Mouse (Mus musculus) embryonic facial prominence, embryonic 15.5 days (tissue): ENCODE results near the gene Csnk2b. TPM values are rescaled to one million over a fixed set of nuclear protein-coding genes. Genes with fewer than 3 reads are reported as not detected.

Experiments
- ATAC-seq: fragments of 200-750 bp; cut with Nextera tagmentation; 2 replicates; pipeline ENCODE4 v1.8.0; 2017; ENCODE audit warnings: low read depth, moderate TSS enrichment; ENCODE audit not compliant: insufficient number of reproducible peaks, low FRiP score, low TSS enrichment
- H3K27ac ChIP-seq: fragments of 300-500 bp; sonication (generic); replicated peaks from 2 replicates; pipeline ENCODE4 v1.5.1; 2015; ENCODE audit warnings: mild to moderate bottlenecking, inconsistent platforms
- H3K27me3 ChIP-seq: fragments of 300-500 bp; sonication (generic); 2 replicates; pipeline ENCODE4 v1.6.1; 2015; ENCODE audit warnings: inconsistent platforms
- H3K36me3 ChIP-seq: fragments of 300-500 bp; sonication (generic); 2 replicates; pipeline ENCODE4 v1.6.1; 2015; ENCODE audit warnings: mild to moderate bottlenecking, inconsistent platforms
- H3K4me1 ChIP-seq: fragments of 300-500 bp; sonication (generic); 2 replicates; pipeline ENCODE4 v1.6.1; 2015; ENCODE audit warnings: inconsistent platforms
- H3K4me2 ChIP-seq: fragments of 300-500 bp; sonication (generic); replicated peaks from 2 replicates; pipeline ENCODE4 v1.6.1; 2015; ENCODE audit warnings: mild to moderate bottlenecking, inconsistent platforms
- H3K4me3 ChIP-seq: fragments of 300-500 bp; sonication (generic); replicated peaks from 2 replicates; pipeline ENCODE4 v1.5.1; 2015; ENCODE audit warnings: mild to moderate bottlenecking, inconsistent platforms
- H3K9ac ChIP-seq: fragments of 300-500 bp; sonication (generic); 2 replicates; pipeline ENCODE4 v1.6.1; 2015; ENCODE audit warnings: inconsistent platforms
- H3K9me3 ChIP-seq: fragments of 300-500 bp; sonication (generic); replicated peaks from 2 replicates; pipeline ENCODE4 v1.6.1; 2016; ENCODE audit warnings: inconsistent platforms
- WGBS: fragments of 180-500 bp; shearing (Covaris S2); methylation state at CpG from one replicate; pipeline ENCODE4 v1.1.7; 2015; 5-methylcytosine and 5-hydroxymethylcytosine counted together
- polyA plus RNA-seq: library from polyadenylated mRNA; unstranded; fragments of >200 nt; fragmentation: Nextera tagmentation; extraction: Ambion mirVana; gene quantifications from 2 replicates; pipeline ENCODE4 v1.2.1, GENCODE M21; 2015

Csnk2b gene
- polyA plus RNA-seq, 1 experiment from 2014 or later = 278 TPM

- no peak for ATAC-seq
- Histone ChIP-seq H3K9me3 (no peaks in the 10 kb centered on the region), H3K36me3 (peaks cover 55% of the 10 kb centered on the region), H3K4me2 (no peak within 1 kb of the TSS), H3K27ac (no peak within 1 kb of the TSS), H3K9ac (no peak within 1 kb of the TSS), H3K4me1 (peaks cover 9% of the 10 kb centered on the region), H3K4me3 (no peak within 1 kb of the TSS), H3K27me3 (no peaks in the 10 kb centered on the region)
- WGBS = 85% methylated on average over 8 of the region's 8 CpGs
Measured at GRCm38 (mm10) chr17:35115046-35116019, 6.5 kb downstream of the Csnk2b start, which contains the start of gene Ly6g5b. Gene Ly6g5b (minus strand): TSS chr17:35115428.

DNA sequence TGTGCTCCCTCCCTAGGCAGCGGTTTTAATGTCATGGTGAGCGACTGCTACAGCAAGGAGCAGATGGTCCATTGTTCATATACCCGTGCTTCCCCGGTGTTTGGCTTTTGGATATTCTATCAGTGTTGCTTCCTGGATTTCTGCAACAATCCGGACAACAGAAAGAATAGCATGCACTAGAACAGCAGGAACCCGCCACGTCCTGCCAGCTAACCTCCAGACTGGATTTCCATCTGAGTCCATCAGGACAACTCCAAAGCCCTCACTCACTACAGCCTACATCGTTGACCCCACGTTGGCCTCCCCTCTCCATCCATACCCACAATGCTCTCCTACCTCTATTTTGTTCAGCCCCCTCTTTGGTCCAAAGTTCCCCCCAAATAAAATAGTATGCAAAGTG lies 10.1 kb downstream of the Csnk2b start:
- peaks cover 30% of the 10 kb centered on the region for H3K36me3 ChIP-seq
- H3K27me3 ChIP-seq = no peaks in the 10 kb centered on the region
- no peak overlapping the region for H3K4me2 ChIP-seq
- ATAC-seq = no peak
- H3K27ac ChIP-seq = no peak overlapping the region
- H3K9me3 ChIP-seq = no peaks in the 10 kb centered on the region
- H3K9ac ChIP-seq = no peak overlapping the region
- H3K4me1 ChIP-seq = no peaks in the 10 kb centered on the region
- 78% methylated on average over 9 of the region's 9 CpGs for WGBS
- no peak overlapping the region for H3K4me3 ChIP-seq

DNA sequence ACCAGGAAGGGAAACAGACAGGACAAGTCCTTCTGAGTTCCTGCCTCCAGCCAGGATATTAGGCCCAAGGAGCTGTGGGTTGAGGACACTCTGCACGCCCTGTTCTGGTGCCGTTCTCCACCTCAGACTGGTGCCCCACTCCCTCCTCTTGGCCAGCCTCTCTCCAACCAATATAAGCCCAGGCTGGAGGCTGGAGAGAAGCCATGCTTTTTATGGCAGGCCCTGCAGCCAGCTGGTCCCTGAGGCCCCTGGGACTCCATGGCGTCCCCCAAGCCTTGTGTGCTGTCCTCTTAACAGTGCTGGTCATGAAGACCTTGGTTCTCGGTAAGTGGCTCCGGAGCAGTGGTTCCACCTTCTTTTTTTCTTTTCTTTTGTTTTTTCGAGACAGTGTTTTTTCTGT lies 13.8 kb downstream of the Csnk2b start, which contains the start of gene Ly6g5c:
Gene Ly6g5c, plus strand, starts transcription at position 183 of the 400 bp plus-strand sequence.
- H3K36me3 ChIP-seq = peaks cover 10% of the 10 kb centered on the region; the same call in 1 of the 2 replicates
- no peak within 1 kb of the TSS for H3K4me2 ChIP-seq
- 85% methylated on average over 6 of the region's 6 CpGs for WGBS
- ATAC-seq = no peak
- H3K9me3 ChIP-seq = no peaks in the 10 kb centered on the region
- H3K27ac ChIP-seq = no peak within 1 kb of the TSS
- H3K27me3 ChIP-seq = no peaks in the 10 kb centered on the region
- no peak within 1 kb of the TSS for H3K4me3 ChIP-seq
- peaks cover 7% of the 10 kb centered on the region for H3K4me1 ChIP-seq
- no peak within 1 kb of the TSS for H3K9ac ChIP-seq

DNA sequence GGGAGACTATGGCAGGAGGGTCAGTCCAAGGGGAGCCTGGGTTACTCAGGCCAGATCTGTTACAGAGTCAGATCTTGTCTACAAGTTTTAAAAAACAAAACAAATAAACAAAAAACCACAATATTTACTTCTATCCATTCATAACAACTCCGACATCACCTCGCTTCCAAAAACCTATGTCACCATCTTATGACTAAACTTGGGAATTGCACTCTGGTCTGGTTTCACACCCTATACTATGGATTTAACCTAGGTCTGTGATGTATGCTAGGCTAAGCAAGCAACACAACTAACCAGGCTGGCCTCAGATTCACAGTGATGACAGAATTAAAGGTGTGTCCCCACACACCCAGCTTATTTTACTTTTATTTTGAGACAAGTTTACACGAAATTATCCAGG lies 15.3 kb downstream of the Csnk2b start:
- H3K27me3 ChIP-seq = no peaks in the 10 kb centered on the region
- ATAC-seq = no peak
- H3K9ac ChIP-seq = no peak overlapping the region
- H3K36me3 ChIP-seq = peaks cover 26% of the 10 kb centered on the region
- no peaks in the 10 kb centered on the region for H3K9me3 ChIP-seq
- 0 out of 2 replicates have a peak overlapping the region, but pooled peaks have one; percentile 13 for H3K4me3 ChIP-seq
- WGBS = 62% methylated on average over 3 of the region's 3 CpGs
- H3K4me1 ChIP-seq = peaks cover 7% of the 10 kb centered on the region
- H3K4me2 ChIP-seq = 0 out of 2 replicates have a peak overlapping the region, but pooled peaks have one; percentile 40
- no peak overlapping the region for H3K27ac ChIP-seq

DNA sequence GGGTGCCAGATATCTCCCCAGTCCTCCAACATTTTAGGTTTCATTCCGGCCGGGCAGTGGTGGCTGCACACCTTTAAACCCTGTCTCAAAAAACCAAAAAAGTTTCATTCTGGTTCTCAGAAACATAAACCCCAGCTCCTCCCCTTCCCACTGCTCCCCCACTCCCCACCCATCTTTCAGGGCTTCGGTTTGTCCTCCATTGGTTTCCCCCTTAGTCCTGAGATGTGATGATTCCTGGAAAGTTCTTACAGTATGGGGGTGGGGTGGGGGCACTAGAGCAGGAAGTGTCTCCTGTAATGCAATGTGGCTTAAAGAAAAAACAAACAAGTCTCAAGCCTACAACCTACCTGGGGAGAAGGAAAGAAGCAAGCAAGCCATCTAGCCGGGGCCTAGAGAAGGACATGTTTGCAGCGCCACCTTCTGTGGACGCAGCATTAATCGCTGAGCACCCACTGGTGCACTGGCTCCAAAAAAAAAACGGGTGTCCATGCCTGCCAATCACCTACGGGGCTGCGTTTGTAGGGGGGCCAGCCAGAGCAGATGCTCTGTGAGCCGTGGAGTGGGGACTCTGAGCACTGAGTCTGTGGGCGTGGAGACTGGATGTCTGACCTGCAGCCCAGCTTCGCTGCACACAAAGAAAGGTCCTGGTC lies 16.0 kb downstream of the Csnk2b start:
- no peaks in the 10 kb centered on the region for H3K27me3 ChIP-seq
- H3K4me2 ChIP-seq = peak overlapping the region; percentile 40
- H3K27ac ChIP-seq = no peak overlapping the region
- H3K4me3 ChIP-seq = 0 out of 2 replicates have a peak overlapping the region, but pooled peaks have one; percentile 13
- H3K4me1 ChIP-seq = peaks cover 7% of the 10 kb centered on the region
- H3K9me3 ChIP-seq = no peaks in the 10 kb centered on the region
- ATAC-seq = no peak
- WGBS = 24% methylated on average over 13 of the region's 13 CpGs
- H3K36me3 ChIP-seq = peaks cover 32% of the 10 kb centered on the region
- no peak overlapping the region for H3K9ac ChIP-seq

GRCm38 (mm10) chr17:35104754-35105153 lies 17.1 kb downstream of the Csnk2b start:
- Histone ChIP-seq H3K36me3 (peaks cover 43% of the 10 kb centered on the region), H3K9me3 (no peaks in the 10 kb centered on the region), H3K4me2 (no peak overlapping the region), H3K4me3 (no peak overlapping the region), H3K27ac (no peak overlapping the region), H3K27me3 (no peaks in the 10 kb centered on the region), H3K4me1 (peaks cover 7% of the 10 kb centered on the region), H3K9ac (no peak overlapping the region)
- ATAC-seq = no peak
- 73% methylated on average over 6 of the region's 6 CpGs for WGBS

DNA sequence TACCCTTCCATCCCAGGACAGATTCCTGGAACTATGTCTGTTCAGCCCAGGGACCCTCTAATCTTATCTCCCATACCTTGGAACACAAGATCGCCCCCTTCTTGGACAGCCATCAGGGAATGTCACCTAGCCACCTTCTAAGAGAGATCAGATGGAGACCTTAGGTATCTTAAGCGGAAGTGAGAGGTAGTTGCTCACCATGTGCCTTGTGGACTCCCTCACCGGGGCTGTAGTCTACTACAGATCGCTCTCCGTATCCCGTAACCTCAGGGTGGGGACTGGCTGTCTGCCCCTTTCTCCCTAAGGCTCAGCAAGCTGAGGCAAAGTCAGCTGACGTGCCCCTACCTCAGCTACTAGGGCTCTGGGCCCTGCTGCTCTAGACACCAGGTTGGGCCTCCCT lies 17.8 kb downstream of the Csnk2b start:
- ATAC-seq = no peak
- Histone ChIP-seq H3K4me2 (no peak overlapping the region), H3K9me3 (no peaks in the 10 kb centered on the region), H3K4me3 (no peak overlapping the region), H3K4me1 (peaks cover 7% of the 10 kb centered on the region), H3K9ac (no peak overlapping the region), H3K36me3 (peaks cover 49% of the 10 kb centered on the region), H3K27ac (no peak overlapping the region), H3K27me3 (no peaks in the 10 kb centered on the region)
- WGBS = 86% methylated on average over 7 of the region's 7 CpGs

- no peak for ATAC-seq
- H3K4me1 ChIP-seq = peaks cover 7% of the 10 kb centered on the region
- no peaks in the 10 kb centered on the region for H3K9me3 ChIP-seq
- no peak overlapping the region for H3K27ac ChIP-seq
- H3K4me3 ChIP-seq = no peak overlapping the region
- 63% methylated on average over 6 of the region's 6 CpGs for WGBS
- peaks cover 58% of the 10 kb centered on the region for H3K36me3 ChIP-seq
- no peak overlapping the region for H3K4me2 ChIP-seq
- no peaks in the 10 kb centered on the region for H3K27me3 ChIP-seq
- no peak overlapping the region for H3K9ac ChIP-seq
Measured at GRCm38 (mm10) chr17:35103221-35103690, 18.6 kb downstream of the Csnk2b start.

- Histone ChIP-seq H3K4me1 (peaks cover 7% of the 10 kb centered on the region), H3K4me2 (no peak overlapping the region), H3K9me3 (no peaks in the 10 kb centered on the region), H3K27me3 (no peaks in the 10 kb centered on the region), H3K27ac (0 out of 2 replicates have a peak overlapping the region, but pooled peaks have one; percentile 34), H3K9ac (no peak overlapping the region), H3K4me3 (no peak overlapping the region), H3K36me3 (peaks cover 67% of the 10 kb centered on the region)
- ATAC-seq = no peak
- 73% methylated on average over 8 of the region's 8 CpGs for WGBS
Measured at GRCm38 (mm10) chr17:35102299-35102698, 19.6 kb downstream of the Csnk2b start.

DNA sequence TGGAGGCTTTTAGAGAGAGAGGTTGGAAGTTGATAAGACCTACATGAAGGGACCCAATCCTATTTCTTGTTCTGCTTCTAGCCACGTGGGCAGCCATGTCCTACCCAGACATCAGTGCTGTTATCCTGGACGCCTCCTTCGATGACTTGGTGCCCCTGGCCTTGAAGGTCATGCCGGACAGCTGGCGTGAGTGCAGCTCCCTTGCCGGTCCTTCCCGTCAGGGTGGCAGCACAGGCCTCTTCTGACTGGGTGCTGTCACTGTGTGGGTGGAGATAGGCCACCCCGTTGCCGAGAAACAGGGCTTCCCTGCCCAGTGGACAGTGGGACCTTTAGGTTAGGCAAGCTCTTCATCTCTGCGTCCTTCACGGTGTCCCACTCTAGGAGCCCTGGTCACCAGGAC lies 20.7 kb downstream of the Csnk2b start:
- WGBS = 88% methylated on average over 11 of the region's 11 CpGs
- Histone ChIP-seq H3K36me3 (peaks cover 79% of the 10 kb centered on the region), H3K9ac (no peak overlapping the region), H3K4me2 (no peak overlapping the region), H3K4me1 (peaks cover 5% of the 10 kb centered on the region), H3K4me3 (no peak overlapping the region), H3K27me3 (no peaks in the 10 kb centered on the region), H3K9me3 (no peaks in the 10 kb centered on the region), H3K27ac (no peak overlapping the region)
- ATAC-seq = no peak

DNA sequence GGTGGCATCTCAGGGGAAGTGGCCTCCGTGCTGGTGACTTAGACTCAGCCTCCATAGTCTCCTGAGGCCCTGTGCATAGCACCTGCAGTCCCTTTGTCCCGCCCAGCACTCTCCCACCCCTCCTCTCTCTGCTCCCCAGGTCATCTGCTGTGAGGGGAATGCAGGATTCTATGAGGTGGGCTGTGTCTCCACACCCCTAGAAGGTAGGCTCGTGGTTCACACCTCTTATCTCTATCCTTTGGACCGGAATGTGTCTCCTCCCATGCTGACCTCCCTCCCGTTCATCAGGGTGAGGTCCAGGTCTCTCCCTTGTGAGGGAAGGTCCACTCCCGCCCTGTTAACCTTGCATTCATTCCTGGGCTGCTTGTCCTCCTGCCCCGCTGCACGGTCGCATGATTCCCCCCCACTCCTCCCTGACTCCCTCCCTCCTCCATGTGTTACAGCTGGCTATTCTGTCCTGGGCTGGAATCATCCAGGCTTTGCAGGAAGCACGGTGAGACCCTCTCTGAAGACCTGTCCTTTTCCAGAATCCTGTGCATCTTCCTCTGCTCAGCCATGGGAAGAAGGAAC lies 21.6 kb downstream of the Csnk2b start:
- WGBS = 82% methylated on average over 10 of the region's 10 CpGs
- H3K36me3 ChIP-seq = peaks cover 84% of the 10 kb centered on the region
- no peak overlapping the region for H3K9ac ChIP-seq
- no peak for ATAC-seq
- no peak overlapping the region for H3K4me3 ChIP-seq
- no peak overlapping the region for H3K4me2 ChIP-seq
- H3K9me3 ChIP-seq = no peaks in the 10 kb centered on the region
- H3K27me3 ChIP-seq = no peaks in the 10 kb centered on the region
- H3K4me1 ChIP-seq = no peaks in the 10 kb centered on the region
- no peak overlapping the region for H3K27ac ChIP-seq
